Mouse (Mus musculus) layer of hippocampus, adult 9-11 months (tissue): Measurements from ENCODE around the gene 2900026A02Rik.
"Not testable (repeated sequence)": the region's sequence is repeated elsewhere in the genome, so short reads cannot be mapped to it uniquely, and the experiment has no call there.

ENCODE experiments used
- DNase-seq: peaks from one replicate; pipeline ENCODE4 v3.0.0; 2022

The 2900026A02Rik gene

DNA sequence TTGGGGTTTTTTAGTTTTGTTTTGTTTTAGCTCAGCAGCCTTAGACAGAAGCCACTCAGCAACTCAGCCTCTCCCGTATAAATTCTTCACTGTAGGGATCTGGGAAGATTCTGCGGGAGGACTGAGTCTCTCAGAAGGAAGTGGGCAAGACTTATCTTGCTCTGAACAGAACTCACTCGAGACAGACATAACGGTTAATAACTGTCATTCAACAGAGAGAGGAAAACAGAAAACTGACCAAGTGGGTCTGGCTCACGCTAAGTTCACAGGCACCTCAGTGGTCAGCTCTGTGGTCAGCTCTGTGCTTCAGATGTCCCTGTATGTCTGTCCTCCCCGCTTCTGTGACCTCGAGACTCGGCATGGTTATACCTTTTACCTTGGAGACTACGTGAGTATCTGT is 101.7 kb downstream of the 2900026A02Rik start:
- DNase-seq: no peak

DNA sequence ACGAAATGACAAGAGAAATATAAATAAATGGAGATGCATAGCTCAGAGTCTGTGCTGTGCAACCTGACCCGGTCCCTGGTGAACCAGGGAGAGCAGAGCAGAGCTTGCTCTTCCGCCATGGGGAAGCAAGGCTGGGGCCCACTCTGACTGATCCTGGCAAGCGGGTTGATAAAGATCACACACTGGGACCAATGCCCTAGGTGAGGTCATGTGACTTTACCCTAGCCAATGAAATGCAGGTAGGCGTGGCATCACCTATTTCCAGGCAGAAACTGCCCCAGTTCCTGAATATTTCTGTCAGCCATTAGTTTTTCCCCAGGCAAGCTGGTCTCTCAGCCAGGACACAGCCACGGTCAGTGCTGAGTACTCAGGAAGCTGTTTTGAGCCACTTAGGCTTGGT is 102.3 kb downstream of the 2900026A02Rik start:
- no peak for DNase-seq

DNA sequence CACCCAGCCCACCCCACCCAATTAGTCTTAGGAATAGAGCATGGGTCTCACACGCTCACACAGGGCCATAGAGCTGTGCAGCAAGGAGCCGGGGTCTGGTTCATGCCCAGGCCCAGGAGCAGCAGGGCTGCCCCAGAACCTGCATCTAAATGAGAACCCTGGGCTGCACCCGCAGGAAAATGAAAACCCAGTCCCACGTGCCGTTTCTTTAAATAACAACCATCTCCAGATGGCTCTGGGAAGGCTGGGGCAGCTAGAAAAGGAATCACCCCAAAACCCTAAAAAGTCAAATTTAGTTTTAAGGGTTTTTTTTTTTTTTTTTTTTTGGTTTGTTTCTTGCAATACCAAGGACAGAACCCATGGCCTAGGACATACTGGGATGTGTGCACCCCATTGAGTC is 103.7 kb downstream of the 2900026A02Rik start:
- no peak for DNase-seq

DNA sequence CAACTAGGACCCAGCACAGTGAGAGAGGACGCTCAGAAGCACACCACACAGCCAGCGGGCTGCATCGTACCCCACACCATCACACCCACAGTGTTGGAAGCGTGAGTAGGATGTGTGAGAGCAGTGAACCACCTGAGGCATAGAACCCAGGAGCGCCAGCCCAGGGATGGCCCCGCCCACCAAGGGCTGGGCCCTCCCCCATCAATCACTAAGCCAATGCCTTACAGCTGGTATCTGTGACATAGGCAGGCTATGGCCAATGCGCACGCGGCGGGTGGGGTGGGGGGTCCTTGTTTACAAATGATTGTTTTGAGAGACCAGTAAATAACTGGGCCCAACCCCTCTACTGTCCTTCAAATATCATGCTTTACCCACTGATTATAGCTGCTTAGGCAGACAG is 105.1 kb downstream of the 2900026A02Rik start:
- DNase-seq: no peak

DNA sequence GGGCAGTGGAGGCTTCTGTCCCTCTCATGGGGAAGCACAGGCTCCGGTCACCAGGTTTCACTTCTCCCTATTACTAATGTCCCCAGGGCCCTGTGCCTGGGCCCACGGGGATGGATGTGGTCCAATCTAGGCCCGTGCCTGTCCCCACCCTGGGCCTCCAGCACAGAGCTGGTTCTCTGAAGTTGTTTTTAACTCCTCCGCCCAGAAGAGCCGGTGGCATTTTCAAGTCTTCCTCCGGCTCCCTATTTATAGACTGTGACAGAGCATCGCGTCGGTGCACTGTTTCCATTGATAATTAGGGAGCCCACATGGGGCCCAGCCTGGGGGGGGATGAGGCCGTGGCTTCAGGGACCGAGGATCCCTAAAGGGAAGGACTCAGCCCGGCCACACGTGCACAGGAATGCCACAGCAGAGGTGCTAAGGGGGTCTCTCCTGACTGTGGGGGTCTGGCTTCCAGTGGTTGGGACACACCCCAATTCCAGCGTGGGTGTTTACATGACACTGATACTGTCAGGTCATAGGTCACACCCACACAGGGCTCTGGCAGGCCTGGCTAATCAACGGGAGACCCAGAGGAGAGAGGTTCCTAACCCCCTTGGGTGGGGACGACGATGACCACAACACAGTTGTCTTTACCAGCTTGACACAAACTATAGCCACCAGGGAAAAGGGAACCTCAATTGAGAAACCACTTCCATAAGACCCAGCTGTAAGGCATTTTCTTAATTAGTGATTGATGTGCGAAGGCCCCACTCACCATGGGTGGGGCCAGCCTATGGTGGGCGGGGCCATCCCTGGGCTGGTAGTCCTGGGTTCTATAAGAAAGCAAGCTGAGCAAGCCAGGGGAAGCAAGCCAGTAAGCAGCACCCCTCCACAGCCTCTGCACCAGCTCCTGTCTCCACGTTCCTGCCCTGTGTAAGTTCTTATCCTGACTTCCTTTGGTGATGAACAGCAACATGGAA is 106.5 kb downstream of the 2900026A02Rik start:
- DNase-seq: peak; percentile 82

DNA sequence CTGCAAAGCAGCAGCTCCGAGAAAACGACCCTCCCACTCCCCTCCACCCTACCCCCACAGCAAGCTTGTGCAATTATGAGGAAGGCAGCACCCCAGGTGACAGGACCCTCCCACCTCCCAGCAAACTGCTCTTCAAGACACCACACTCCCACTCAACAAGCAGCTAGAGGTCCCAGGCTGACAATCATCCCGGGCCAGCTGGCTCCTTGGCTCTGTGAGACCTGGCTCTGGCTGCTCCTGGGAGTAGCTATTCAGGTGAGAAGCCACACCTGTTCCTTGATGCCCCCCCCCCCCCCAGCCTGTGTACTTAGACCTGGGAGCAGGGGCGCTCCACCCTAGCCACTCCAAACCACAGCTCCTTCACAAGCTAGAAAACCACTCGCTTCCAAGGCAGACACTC is 107.9 kb downstream of the 2900026A02Rik start:
- DNase-seq: no peak

DNA sequence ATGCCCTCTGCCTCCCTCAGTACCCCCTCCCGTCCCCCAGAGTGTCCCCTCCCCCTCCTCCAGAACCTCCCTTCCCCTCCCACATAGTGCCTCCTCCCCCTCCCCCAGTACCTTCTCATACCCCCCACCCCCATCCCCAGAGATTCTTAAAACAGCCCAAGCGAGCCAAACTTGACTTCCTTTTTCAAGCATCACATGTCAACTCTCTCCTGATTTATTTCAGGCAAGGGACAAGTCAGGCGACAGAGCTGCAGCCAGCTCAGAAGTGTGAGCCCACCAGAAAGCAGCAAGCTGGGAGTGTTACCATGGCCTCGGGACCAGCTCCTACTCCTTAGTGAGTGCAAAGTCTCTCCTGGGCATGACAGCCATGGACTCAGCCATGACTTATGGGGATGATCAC is 109.7 kb downstream of the 2900026A02Rik start:
- peak; percentile 59 for DNase-seq

DNA sequence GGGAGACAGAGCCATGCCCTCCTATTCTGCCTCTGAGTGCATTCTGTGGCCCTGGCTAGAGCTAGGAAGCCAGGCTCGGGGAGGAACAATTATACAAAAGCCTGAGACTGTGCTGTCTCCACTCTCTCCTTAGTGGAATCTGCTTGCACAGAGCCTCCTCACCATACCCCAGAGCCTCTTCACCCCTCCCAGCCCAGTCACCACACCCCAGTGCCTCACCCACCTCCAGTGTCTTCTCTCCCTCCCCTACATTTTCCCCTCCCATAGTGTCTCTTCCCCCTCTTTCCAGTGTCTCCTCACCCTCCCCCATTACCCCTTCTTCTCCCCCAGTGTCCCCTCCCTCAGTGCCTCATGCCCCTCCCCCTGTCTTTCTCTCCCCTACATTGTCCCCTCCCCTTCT is 110.1 kb downstream of the 2900026A02Rik start:
- DNase-seq: no peak

DNA sequence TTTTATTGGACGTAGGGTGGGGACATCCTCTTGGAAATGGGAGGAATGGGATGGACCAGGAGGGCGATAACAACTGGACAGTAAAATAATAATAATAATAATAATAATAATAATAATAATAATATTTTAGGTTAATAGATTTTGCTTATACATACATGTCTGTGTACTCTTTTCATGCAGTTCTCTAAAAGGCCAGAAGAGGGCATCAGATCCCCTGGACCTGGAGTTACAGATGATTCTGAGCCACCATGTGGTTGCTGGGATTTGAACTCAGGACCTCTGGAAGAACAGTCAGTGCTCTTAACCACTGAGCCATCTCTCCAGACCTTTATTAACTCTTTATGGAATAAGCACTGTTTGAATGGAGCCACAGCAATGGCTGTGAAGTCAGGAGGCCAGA is 111.4 kb downstream of the 2900026A02Rik start:
- DNase-seq: not testable (repeated sequence)

DNA sequence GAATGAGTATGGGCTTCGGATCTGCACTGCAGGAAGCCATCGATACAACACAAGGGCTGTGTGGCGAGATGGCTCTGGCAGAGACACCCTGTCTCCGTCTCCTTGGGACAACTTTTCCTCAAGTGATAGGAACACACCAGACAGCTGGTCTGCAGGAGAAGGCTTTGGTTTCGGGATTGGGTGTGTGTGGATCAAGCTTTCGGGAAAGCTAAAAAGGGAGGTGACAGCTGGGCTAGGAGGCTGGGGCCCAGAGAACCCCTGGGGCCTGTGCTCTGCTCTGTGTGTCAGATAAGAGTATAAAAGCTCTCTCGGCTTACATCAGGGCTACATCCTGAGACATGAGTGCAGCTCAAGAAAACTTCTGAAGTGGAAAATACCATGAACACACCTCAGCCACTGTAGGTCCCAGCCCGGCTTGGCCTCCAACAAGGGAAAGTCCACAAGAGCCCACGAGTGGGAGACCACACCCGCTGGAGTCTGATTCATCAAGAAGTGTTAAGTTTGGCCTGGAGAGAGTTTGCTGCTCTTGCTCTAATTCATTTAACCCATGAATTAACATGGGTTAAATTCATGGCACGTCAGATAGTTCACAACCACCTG is 112.8 kb downstream of the 2900026A02Rik start:
- no peak for DNase-seq

DNA sequence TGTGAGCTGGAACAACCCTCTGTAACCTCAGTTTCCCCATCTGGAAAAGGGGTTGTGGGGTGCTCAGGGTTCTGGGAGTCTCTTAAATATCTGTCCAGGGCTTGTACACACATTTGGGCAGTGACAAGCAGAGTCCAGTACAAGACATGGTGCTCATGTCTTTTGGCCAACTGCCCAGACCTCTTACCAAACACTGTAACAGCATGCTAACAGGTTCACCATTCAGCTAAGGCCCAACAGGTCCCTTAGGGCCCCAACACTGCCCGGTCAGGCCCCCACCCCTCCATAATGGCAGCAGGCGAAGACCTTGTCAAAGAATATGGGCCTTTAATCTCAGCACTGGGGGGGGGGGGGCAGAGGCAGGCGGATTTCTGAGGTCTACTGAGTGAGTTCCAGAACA is 113.3 kb downstream of the 2900026A02Rik start:
- DNase-seq: no peak

DNA sequence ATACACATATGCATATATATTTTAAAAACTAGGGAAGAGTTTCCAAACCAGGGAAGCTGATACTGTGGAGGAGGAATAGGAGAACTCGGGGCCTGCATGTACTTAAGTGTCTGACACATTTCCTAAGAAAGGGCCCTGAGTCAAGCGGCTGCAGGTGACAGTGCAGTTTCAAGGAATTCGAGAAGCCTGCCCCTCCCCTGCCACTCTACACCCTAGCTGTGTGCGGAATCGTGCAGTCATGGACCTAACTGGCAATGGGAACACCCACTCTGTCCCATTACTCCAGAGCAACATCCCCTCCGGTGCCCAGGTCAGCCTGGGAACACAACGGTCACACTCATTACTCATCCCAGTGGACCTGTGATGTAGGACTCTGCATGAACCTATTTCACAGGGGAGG is 114.4 kb downstream of the 2900026A02Rik start:
- no peak for DNase-seq

DNA sequence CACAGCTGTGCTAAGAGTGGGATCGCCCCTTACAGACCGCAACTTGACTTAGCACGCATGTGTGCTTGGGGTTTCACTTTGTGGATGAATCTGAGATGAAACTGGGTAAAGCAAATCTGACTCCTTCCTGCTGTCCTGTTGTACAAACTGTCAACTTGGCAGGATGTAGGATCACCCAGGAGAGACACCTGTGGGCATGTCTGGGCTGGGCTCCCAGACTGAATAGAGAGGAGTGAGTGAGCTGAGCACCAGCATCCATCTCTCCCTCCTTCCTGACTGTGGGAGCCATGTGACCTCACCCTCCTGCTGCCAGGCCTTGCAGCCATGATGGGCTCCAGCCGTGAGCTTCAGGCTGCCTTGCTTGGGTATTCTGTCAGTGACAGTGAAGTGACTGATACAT is 115.6 kb downstream of the 2900026A02Rik start:
- DNase-seq: no peak

DNA sequence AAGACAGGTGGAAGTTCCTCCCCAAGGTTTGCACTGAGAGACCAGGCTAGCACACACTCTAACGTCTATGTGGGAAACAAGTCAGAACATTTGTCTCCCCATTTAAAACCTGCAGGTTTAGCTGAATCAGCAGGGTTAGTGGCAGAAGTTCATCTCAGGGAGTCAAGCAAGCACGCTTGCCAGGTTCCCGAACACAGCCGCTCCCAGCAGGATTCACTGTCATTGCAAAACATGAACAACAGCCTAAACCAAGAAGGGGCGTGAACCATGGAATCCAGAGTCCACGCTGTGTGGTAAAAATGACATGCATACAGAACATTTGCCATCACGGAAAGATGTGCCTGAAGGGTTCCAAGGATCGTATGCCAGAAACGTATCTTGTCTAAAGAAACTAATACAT is 116.0 kb downstream of the 2900026A02Rik start:
- no peak for DNase-seq

DNA sequence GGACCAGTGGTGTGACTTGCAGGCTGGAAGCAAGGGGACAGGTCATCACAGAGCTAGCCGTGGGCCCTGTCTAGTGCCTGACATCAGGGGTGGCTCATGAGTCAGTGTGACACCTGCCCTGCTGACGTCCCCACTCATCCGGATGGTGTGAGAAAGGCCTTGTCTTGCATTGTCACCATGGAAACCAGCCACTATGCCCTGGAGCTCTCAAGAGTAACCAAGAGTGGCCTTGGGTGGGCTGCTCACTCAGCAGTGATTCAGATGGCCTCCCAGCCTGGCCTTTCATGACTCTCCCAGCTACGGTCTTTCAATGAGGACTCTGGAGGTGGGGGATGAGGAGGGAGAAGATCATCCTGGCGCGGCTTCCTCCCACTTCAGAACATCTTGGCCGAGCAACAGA is 118.6 kb downstream of the 2900026A02Rik start:
- no peak for DNase-seq

DNA sequence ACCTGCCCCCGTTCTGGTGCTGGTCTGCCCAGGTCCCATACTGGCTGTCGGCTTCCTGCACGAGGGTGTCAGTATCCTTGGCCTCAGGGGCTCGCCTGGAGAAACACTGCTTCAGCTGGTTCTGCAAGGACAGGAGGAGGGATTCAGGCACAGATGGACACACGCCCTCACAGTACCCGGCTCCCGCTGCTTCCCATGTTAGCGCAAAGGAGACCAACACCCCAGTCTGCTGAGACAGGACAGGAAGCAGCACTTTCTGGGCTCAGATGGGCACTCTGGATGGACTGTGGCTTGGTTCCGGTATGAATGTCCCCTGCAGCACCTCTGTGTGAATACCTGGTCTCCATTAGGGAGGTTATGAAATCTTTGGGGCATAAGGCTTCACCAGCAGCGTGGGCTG is 119.6 kb downstream of the 2900026A02Rik start:
- no peak for DNase-seq

DNA sequence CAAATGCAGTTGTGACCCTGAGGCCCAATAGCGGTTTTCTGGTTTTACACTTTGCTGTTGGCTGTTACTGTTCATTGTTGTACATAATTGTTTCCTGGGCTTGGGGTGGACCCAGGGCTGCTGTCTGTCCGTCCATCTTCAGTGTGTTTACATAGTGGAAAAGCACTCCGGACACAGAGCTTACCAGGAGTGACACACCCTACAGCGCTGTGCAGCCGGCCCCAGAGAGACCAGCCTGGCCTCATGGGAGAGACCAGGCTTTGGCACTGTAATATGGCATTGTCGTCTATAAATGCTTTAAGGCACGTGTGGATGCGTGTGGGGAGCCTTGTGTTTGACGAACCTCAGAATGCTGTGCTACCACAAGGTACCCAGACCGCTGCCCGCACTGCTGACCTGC is 120.6 kb downstream of the 2900026A02Rik start:
- DNase-seq: no peak

DNA sequence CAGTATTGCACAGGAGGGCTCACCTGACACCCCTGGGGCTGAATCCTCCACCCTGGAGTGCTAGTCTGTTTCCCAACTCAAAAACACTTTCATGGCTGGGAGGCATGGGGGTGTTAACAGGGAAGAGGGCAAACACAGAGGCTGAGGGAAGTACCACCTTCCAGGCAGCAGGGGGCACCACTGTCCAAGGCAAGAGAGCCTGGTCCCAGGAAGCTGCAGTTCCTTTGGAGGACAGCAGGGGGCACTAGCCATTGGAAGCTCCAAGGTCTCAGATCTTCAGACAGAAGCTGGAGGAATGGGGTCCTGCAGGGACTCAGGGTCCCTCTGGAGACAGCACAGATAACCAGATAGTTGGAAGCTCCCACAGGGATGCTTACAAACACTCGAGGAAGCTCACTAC is 121.5 kb downstream of the 2900026A02Rik start:
- peak; percentile 83 for DNase-seq

DNA sequence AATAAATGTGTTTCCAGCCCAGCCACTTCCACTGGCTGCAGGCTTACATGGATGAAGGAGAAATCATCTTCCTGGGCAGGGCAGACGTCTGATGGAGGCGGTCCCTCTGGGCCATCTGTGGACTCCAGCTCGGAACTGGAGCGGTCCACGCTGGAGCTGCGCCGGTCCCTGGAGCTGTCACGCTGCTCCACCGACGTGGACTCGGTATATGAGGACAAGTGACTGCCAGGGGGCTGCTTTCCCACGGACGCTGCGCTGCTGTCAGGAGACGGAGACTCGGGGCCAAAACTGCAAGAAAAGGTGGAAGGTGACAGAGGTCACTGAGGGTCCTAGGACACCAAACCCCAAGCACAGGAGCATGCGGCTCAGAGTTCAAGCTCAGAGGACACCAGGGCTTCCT is 123.5 kb downstream of the 2900026A02Rik start:
- no peak for DNase-seq

DNA sequence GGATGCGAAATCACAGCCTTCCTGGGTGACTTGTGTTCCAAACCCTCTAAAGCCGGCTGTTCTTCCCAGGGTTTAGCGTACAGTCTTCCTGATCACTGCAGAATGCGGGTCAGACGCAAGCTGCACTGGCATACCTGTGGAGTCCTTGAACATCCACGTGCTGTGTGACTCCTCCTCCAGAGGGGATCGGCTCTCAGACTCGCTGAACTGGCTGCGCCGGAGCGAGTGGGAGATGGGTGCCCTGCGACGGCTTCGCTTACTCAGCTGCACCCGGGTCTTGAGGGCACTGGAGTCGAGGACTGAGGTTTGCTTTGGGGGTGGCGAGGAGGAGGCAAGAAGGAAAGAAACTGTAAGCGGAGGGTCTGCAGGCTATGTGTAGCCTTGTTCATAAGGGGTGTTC is 125.6 kb downstream of the 2900026A02Rik start:
- DNase-seq: no peak

DNA sequence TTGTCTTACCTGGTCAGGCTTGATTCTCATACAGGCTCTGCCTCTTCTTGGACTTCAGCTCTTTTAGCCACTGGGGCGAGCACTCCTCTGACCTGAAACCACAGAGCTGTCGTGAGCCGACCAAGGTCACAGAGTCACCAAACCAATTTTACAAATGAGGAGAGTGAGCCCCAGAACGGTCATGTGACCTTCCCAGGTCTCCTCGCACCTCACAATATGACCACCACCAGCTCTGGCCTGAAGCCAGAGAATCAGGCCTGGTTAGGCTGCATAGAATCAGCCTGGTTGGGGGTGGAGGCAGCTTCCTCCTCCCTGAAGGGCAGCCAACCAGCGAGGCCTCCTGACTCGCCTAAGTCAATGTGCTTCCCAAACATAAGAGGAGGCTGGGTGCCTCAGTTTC is 128.6 kb downstream of the 2900026A02Rik start:
- DNase-seq: no peak

DNA sequence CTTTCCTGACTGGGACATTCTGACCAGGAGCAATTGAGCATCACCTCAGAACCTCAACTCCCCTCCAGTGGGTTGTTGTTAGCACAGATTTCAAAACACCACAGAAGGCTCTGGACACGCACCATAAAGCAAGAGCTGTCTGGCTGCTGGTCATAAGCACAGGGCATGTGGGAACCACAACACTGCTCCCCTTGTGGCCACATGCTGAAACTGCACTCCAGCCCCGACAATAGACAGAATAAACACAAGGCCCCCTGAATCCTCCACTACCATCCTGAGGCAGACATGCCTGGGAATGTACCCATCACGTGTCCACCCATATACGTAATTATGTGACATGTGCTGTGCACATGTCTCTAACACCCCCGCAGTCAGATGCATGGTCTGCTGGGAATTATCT is 129.9 kb downstream of the 2900026A02Rik start:
- DNase-seq: no peak

DNA sequence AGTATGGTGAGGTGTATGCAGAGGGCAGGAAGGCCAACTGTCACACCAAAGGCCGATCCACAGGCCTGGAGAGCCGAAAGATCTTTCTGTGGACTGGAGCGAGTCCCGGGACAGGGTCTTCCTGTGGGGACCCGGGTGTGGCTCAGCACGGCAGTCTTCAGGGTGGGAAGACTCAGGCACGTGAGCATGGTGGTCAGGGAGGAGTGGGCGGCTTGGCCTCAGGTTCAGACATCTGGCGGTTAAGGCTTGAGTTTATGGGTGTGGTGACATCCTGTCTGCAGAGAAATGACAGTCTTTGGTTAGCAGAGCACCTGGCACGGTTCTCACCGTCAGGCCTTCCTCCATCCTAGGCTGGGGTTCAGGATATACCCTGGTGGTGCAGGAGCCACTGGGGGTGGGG is 130.3 kb downstream of the 2900026A02Rik start:
- DNase-seq: no peak

DNA sequence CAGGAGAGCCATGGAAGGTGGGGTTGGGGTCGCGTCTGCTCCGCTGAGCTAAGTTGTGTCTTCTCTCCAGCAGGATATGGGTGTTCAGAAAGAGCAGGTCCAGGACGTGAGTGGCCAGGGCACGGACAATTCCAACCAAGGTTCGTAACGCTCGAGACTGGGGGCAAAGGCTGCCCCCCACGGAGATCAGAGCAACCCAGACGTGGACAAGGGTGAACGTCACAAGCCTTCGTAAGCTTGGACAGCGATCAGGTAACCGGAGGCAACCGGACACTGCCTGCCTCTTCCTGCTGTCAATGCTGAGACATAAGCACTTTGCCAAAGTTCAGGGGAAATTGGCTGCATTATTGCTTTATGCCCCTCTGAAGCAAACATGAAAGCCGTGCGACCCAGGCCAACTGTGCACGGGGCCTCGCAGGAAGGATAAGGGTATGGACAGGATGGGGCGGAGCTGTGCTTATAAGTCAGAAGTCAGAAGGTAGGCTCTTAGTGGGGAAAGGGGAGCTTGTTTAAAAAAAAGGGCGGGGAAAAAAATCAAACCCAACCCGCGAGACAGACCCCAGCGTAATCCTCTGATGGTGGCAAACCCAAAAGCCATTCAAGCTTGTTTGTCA is 130.9 kb downstream of the 2900026A02Rik start:
- no peak for DNase-seq
